Mouse (Mus musculus) adrenal gland, postnatal 4 days (tissue): ENCODE results near the gene Mlh3. TPM values are rescaled to one million over a fixed set of nuclear protein-coding genes. Genes with fewer than 3 reads are reported as not detected.
"Not testable (repeated sequence)": the region's sequence is repeated elsewhere in the genome, so short reads cannot be mapped to it uniquely, and the experiment has no call there.

Experiments used
- DNase-seq, 2 experiments: peaks; one replicate each; pipeline ENCODE4 v3.0.0; 2021 to 2022; ENCODE audit warnings: low spot score in 2 of 2, mixed read lengths in 2 of 2
- total RNA-seq, 2 experiments: library from RNA; stranded (reverse); gene quantifications; 2 replicates each; pipeline ENCODE4 v1.2.3; 2021

Mlh3 gene
- total RNA-seq, 2 experiments from 2014 or later = 11.9 to 12.9 TPM

GRCm38 (mm10) chr12:85281756-85282155 lies 11.4 kb upstream of the Mlh3 start:
- not testable (repeated sequence) for DNase-seq

DNA sequence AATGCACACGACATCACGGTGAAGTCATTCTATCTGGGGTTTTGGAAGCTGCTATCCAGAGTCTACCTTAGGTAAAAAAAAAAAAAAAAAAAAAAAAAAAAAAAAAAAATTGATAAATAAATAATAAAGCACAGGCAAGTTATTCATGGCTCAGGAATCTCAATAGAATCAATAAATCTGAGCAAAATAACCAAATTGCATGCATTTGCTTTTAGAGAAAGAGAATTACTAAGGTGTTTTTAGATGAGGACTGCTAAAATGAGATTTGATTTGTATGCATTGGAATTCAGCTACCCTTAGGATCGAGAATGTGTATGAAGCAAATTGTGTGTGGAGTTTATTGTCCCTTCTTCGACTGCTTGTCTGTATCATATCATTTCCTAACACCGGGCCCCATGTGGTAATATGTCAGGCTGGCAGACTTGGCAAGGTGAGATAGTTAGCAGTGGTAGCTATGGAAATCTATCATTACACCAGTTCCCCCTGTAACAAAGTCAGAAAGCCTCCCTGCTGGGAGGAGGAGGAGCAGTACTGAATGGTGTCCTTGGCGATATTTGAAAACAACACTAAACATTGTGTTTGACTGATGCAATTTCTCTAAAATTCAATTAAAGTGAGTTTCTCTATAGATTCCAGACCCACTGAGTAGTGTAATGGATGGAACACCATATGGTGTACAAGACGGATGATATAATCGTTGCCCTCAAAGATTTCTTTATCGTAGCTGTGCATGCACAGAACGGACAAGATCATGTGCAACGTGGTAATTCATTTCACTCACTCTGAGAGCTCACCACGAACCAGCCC lies 10.6 kb upstream of the Mlh3 start:
- no peak for DNase-seq

GRCm38 (mm10) chr12:85280105-85280844 lies 9.9 kb upstream of the Mlh3 start:
- DNase-seq = peak; percentile 87 to 96

DNA sequence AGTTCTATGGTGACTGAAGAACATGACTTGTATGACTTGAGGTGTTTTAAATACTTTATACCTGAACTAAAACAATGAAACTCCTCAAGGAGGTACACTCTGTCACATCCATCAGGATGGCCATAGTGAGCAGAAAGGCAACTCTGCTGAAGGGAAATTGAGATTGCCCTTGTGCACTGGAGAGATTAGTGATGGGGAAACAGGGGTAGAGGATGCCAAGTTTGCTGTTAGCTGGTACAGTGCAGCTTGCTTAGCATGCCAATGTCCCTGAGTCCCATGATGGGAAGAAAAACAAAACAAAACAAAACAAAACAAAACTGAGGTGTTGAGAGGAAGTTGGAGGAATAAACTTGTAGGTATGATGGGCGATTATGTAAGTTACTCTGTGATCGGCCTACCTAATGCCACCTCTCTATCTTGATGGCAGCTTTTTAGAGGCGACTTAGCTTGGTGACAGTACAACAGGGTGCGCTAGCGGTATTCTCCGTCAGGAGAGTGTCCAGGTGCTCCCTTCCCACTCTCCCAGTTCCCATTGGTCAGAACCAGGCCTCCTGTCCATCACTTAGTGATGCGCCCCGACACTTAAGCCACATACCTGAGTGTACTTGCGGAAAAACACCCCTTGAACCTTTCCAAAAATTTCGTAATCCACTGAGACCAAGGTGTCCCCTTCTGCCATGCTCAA lies 9.1 kb upstream of the Mlh3 start:
- no peak for DNase-seq

DNA sequence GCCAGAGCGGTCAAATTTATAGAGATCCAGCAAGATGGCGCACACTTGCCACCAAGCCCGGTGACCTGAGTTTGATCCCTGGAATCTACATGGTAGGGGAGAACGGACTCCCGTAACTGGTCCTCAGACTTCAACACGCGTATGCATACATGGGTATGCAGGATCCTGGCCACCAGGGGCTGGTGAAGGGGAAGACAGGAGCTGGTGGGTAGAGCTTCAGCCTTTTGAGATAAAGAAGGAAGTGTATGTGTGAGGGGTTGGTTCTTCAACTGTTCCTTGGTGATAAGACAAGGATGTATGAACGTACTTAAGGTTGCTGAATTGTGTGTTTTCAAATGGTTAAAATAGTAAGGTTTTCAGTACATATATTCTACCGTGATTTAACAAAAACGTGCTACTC lies 8.5 kb upstream of the Mlh3 start:
- no peak for DNase-seq

GRCm38 (mm10) chr12:85276273-85276672 lies 5.9 kb upstream of the Mlh3 start:
- no peak for DNase-seq

DNA sequence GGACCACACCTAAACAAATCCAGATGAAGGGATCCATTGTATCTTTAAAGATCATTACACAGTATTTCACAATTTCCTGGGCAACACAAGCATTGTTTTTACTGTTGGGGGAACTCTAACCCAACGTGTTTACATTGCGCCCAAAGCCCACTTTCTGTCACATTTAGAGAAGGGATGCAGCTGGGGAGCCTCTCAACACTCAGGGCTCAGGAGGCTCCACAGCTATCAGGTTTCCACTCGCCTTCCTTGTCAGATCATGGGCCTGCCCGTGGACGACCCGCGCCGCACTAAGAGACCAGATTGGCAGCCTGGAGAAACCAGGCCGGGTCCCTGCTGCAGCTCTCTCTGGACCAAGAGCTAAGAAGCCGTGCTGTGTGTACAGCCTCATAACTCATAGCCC lies 3.1 kb upstream of the Mlh3 start:
- DNase-seq = no peak

- DNase-seq = no peak
Measured at GRCm38 (mm10) chr12:85271843-85272206, 1.4 kb upstream of the Mlh3 start.

GRCm38 (mm10) chr12:85271132-85271842 lies 888 bp upstream of the Mlh3 start:
- DNase-seq = no peak

GRCm38 (mm10) chr12:85269821-85270220 lies 578 bp downstream of the Mlh3 start:
- DNase-seq = no peak

DNA sequence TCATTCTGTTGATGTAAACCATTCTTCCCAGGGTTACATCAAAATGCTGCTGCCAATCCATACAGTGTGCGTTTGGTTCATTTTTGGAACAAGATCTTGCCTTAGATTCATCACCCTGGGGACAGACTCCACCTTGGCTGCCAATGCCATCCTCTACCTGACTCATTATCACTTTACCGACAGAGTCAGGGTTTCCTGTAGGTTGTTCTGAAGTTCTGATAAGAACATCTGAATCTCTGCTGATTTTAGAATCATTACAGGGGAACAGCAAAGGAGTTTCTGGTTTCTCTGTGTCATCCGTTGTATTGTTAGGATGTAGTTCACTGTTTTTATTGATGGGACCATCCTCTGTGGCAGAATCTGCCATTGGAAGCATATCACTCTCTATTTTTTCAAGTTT lies 4.2 kb downstream of the Mlh3 start:
- DNase-seq = no peak

DNA sequence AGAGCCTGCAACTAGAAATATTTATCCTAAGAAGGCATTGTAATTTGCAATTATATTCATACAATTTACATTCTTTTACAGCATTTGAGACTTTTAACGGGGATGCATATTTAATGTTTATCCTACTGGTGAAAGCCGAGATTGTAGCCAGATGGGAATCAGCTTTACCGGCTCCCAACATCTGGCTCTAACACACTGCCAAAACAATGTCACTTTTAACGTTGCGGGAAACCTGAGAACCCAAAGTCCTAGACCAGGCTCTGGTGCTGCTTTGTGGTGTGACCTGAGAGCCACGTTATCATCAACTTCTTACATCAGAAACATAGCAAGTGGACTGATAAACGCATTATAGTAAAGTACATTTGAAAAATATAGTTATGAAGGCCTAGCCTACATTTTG lies 5.5 kb downstream of the Mlh3 start:
- DNase-seq = no peak

- DNase-seq = no peak
Measured at GRCm38 (mm10) chr12:85264531-85264930, 5.9 kb downstream of the Mlh3 start.

DNA sequence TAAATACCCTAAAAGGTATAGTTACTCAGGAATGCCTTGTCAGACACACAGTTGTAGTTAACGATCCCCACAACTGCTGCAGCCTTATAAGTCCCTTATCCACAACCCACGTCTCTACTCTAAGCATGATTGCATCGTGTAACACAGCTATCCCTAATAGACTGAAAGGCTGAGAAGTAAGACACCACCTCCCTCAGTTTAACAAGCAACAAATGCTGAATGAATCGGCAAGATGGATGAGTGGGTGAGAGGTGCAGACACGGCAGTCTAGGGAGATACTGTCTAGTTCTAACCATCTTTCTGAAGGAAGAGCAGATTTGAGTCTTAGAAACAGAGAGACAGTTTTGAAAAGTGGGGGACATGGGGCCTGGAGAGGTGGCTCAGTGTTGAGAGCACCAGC lies 7.2 kb downstream of the Mlh3 start:
- DNase-seq = no peak

GRCm38 (mm10) chr12:85262489-85262888 lies 7.9 kb downstream of the Mlh3 start:
- DNase-seq = no peak

DNA sequence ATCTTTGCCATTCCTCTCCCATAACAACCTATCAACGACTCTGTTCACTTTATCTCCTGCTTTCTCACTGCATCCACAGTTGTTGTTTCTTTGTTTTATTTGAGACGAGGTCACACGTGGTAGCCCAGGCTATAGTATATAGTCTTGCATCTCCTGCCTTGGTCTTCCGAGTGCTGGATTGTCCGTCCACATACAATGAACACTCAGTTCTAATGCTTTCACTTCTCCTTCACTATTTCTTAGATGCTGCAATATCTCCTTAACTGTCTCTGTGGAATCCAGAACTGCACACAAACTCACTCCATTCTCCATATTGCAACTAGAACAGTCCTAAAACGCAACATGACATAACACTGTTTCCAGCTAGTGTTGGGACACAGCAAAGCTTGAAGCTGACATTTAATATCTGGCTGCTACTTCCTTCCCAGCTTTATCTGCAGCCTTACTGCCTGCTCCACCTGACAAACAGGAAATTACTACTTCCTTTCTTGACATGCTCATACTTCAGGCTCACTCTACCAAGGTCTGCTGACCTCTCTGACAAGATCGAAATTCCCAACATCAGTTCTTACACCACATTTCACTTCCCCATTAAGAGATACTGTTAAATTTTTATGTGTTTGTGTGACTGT lies 13.3 kb downstream of the Mlh3 start:
- no peak for DNase-seq

- DNase-seq = no peak
Measured at GRCm38 (mm10) chr12:85256074-85256751, 14.2 kb downstream of the Mlh3 start.

- DNase-seq = no peak
Measured at GRCm38 (mm10) chr12:85252083-85252482, 18.3 kb downstream of the Mlh3 start.

- DNase-seq = no peak
Measured at GRCm38 (mm10) chr12:85237553-85237952, 32.8 kb downstream of the Mlh3 start.
